Mouse (Mus musculus) neutrophil, adult 5-6 weeks (primary cell): ENCODE data around the gene Olfr1023. TPM values are rescaled to one million over a fixed set of nuclear protein-coding genes. Genes with fewer than 3 reads are reported as not detected.

Source experiments
- ATAC-seq: fragments of 151-379, 151-347 bp; 2 replicates; pipeline ENCODE4 v1.8.0; 2017; ENCODE audit warnings: mild to moderate bottlenecking, moderate TSS enrichment; ENCODE audit not compliant: insufficient number of reproducible peaks, poor library complexity, low FRiP score, severe bottlenecking; ENCODE audit errors: extremely low read depth
- total RNA-seq: library from RNA; stranded (forward); fragments of 200-1000 nt; gene quantifications from 2 replicates; pipeline ENCODE4 v1.2.3, GENCODE M21; 2017

Gene Olfr1023
- not detected in 2 replicates for total RNA-seq

- no peak for ATAC-seq
Measured at GRCm38 (mm10) chr2:85885340-85885739, at the start of gene Olfr1023. Gene Olfr1023 (plus strand): TSS chr2:85885640.

GRCm38 (mm10) chr2:85845383-85845782, 40.1 kb upstream of the Olfr1023 start, which contains the start of gene Olfr1019:
Gene Olfr1019 (minus strand): TSS chr2:85845483.
- ATAC-seq = no peak

DNA sequence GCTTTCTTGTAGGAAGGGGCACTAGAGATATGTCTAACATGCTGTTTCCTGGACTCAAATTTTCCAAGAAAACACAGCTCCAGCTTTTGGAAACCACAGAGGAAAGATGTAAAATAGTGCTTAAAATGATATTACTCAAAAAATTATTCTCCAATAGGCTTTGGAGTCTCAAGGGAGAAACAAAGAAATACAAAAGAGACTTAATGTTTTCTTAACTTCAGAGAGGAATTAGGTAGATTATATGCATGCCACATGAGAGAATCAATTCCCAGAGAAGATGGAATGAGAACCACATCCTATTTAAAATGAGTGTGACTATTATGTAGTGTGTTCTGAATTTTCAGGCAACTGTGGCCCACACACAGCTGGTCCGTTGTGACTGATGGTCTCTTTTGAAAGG, 38.7 kb upstream of the Olfr1023 start, which contains the start of gene Olfr1020:
Olfr1020 (plus strand) TSS at position 301 of the 400 bp plus-strand sequence.
- ATAC-seq = no peak

GRCm38 (mm10) chr2:85868294-85868693, 17.1 kb upstream of the Olfr1023 start, which contains the start of gene Olfr1022:
Gene Olfr1022 (plus strand): TSS chr2:85868594.
- ATAC-seq = no peak

DNA sequence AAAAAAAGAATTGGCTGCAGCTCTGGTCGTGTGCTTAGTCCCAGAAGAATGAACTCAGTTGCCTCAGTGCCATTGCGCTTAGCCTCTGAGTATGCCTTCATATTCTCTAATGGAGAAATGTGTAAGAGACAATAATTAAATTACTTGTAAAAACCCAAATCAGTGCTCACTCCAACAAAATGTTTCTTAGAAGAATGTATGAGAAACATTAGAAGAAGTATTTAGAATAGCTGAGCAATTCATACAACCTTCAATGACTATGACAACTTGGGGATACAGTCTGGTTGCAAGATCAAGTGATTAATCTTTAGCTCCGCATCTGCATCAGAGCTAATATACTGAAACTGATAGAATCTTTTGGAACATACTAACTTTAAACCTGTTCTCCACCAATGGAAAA, 19.5 kb downstream of the Olfr1023 start, which contains the start of gene Olfr1024:
Olfr1024 (minus strand) TSS at position 101 of the 400 bp plus-strand sequence.
- ATAC-seq = no peak

GRCm38 (mm10) chr2:85913197-85913596, 27.8 kb downstream of the Olfr1023 start:
- ATAC-seq = no peak

- ATAC-seq = no peak
Measured at GRCm38 (mm10) chr2:85914893-85915292, 29.5 kb downstream of the Olfr1023 start, which contains the start of gene Olfr1025-ps1. Gene Olfr1025-ps1 (plus strand): TSS chr2:85915193.

DNA sequence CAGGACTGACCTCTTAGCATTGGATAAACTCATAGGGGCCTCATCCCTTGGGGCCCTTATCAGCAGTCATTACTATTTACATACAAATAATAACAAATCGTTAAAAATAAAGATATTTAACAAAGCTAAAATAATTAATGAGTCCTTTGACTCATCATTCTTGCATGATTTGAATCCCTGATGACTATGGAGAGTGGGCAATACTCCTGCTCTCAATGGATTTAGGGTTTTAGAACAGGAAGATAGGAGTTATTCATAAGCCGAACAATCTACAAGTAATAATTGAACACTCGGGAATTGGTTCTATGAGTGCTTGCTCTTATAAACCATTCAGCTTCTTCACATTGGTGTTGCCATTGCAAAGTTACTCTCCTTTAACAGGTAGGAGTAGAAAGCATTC, 35.8 kb downstream of the Olfr1023 start, which contains the start of gene Olfr1026:
Olfr1026 (plus strand) TSS at position 301 of the 400 bp plus-strand sequence.
- ATAC-seq = no peak

Other genes with a start within 250 kb of the Olfr1023 start
- gene Olfr1002, start 234.9 kb upstream of the Olfr1023 start, total RNA-seq = not detected in 2 replicates
- not detected in 2 replicates for gene Olfr154, start 221.2 kb upstream of the Olfr1023 start, total RNA-seq
- not detected in 2 replicates for gene Olfr1006, start 206.9 kb upstream of the Olfr1023 start, total RNA-seq
- gene Olfr1008, start 196.2 kb upstream of the Olfr1023 start, total RNA-seq = not detected in 2 replicates
- not detected in 2 replicates for gene Olfr1009, start 170.2 kb upstream of the Olfr1023 start, total RNA-seq
- gene Olfr1012, start 122.9 kb upstream of the Olfr1023 start, total RNA-seq = not detected in 2 replicates
- gene Olfr1013, start 118.5 kb upstream of the Olfr1023 start, total RNA-seq = 0.12 TPM in 1 of 2 replicates, not detected in the other
- gene Olfr1014, start 112.9 kb upstream of the Olfr1023 start, total RNA-seq = not detected in 2 replicates
- gene Olfr1015, start 103.6 kb upstream of the Olfr1023 start, total RNA-seq = not detected in 2 replicates
- gene Olfr1016, start 83.1 kb upstream of the Olfr1023 start, total RNA-seq = not detected in 2 replicates
- not detected in 2 replicates for gene Olfr1018, start 67.2 kb upstream of the Olfr1023 start, total RNA-seq
- not detected in 2 replicates for gene Olfr1019, start 40.2 kb upstream of the Olfr1023 start, total RNA-seq
- gene Olfr1020, start 38.6 kb upstream of the Olfr1023 start, total RNA-seq = 0.23 TPM in 1 of 2 replicates, not detected in the other
- gene Olfr1022, start 17.0 kb upstream of the Olfr1023 start, total RNA-seq = not detected in 2 replicates
- not detected in 2 replicates for gene Olfr1024, start 19.4 kb downstream of the Olfr1023 start, total RNA-seq
- not detected in 2 replicates for gene Olfr1025-ps1, start 29.6 kb downstream of the Olfr1023 start, total RNA-seq
- not detected in 2 replicates for gene Olfr1026, start 35.9 kb downstream of the Olfr1023 start, total RNA-seq
- gene Olfr1028, start 64.8 kb downstream of the Olfr1023 start, total RNA-seq = not detected in 2 replicates
- gene Olfr1029, start 88.3 kb downstream of the Olfr1023 start, total RNA-seq = not detected in 2 replicates
- gene Olfr1030, start 93.6 kb downstream of the Olfr1023 start, total RNA-seq = not detected in 2 replicates
- not detected in 2 replicates for gene Olfr1031, start 104.7 kb downstream of the Olfr1023 start, total RNA-seq
- not detected in 2 replicates for gene Olfr1032, start 119.9 kb downstream of the Olfr1023 start, total RNA-seq
- gene Olfr1033, start 135.0 kb downstream of the Olfr1023 start, total RNA-seq = not detected in 2 replicates
- gene Olfr1034, start 160.2 kb downstream of the Olfr1023 start, total RNA-seq = 0.12 TPM in 1 of 2 replicates, not detected in the other
- not detected in 2 replicates for gene Olfr1036, start 188.4 kb downstream of the Olfr1023 start, total RNA-seq
- gene Olfr1037, start 201.7 kb downstream of the Olfr1023 start, total RNA-seq = not detected in 2 replicates